In genomic region chr5:67575705-67576104, GRCm38 (mm10) we compare ENCODE assay signal across 23 mouse cellular contexts.
"Had no signal": no experiment of that assay in that cellular context is flagged by ENCODE, and none has a peak within 500 bp of the region (broad histone marks: within the 10 kb centered on the region; RNA-seq: fewer than 3 reads in every experiment).

No protein-coding gene starts in this region.

- H3K9ac ChIP-seq: heart, embryonic 13.5 days; heart, embryonic 15.5 days; hindbrain, embryonic 13.5 days; hindbrain, embryonic 15.5 days; limb, embryonic 12.5 days had no signal

- H3K27ac ChIP-seq: gastrocnemius, adult 2 months; heart, adult 2 months; heart, embryonic 13.5 days; heart, embryonic 15.5 days; hindbrain, embryonic 13.5 days; hindbrain, embryonic 15.5 days; hindbrain, postnatal 0 days; layer of hippocampus, adult 2 months; left cerebral cortex, adult 2 months; limb, embryonic 10.5 days; limb, embryonic 12.5 days had no signal

- H3K4me3 ChIP-seq: gastrocnemius, adult 2 months; heart, adult 2 months; heart, embryonic 13.5 days; heart, embryonic 15.5 days; hindbrain, embryonic 13.5 days; hindbrain, embryonic 15.5 days; layer of hippocampus, adult 2 months; left cerebral cortex, adult 2 months; limb, embryonic 10.5 days; limb, embryonic 12.5 days had no signal

- H3K27me3 ChIP-seq: heart, embryonic 13.5 days; heart, embryonic 15.5 days; hindbrain, embryonic 13.5 days; hindbrain, embryonic 15.5 days; limb, embryonic 12.5 days had no signal

- H3K36me3 ChIP-seq: heart, embryonic 13.5 days; heart, embryonic 15.5 days; hindbrain, embryonic 13.5 days; hindbrain, embryonic 15.5 days; limb, embryonic 10.5 days; limb, embryonic 12.5 days had no signal

- H3K4me2 ChIP-seq: heart, embryonic 11.5 days; heart, embryonic 13.5 days; heart, embryonic 15.5 days; hindbrain, embryonic 13.5 days; hindbrain, embryonic 15.5 days; limb, embryonic 12.5 days; liver, embryonic 11.5 days had no signal

- H3K4me1 ChIP-seq: heart, embryonic 13.5 days; heart, embryonic 15.5 days; hindbrain, embryonic 13.5 days; hindbrain, embryonic 15.5 days; limb, embryonic 12.5 days had no signal

- ATAC-seq: hindbrain, postnatal 0 days had no signal

- H3K9me3 ChIP-seq: heart, embryonic 13.5 days; heart, embryonic 15.5 days; hindbrain, embryonic 13.5 days; hindbrain, embryonic 15.5 days; limb, embryonic 10.5 days; limb, embryonic 12.5 days had no signal

- DNase-seq: gastrocnemius, adult 2 months; gastrocnemius, postnatal 10 days; gastrocnemius, postnatal 25 days; heart, adult 2 months; heart, postnatal 14 days; heart, postnatal 36 days; kidney, adult 18-20 months; kidney, adult 8-10 months; kidney, postnatal 10 days; kidney, postnatal 25 days; kidney, postnatal 4 days; liver had no signal
